Mouse (Mus musculus) effector memory CD4-positive, alpha-beta T cell, adult 5 months (primary cell): ENCODE measurements around the gene Tbc1d8b. TPM values are rescaled to one million over a fixed set of nuclear protein-coding genes. Genes with fewer than 3 reads are reported as not detected.

Source experiments
- polyA plus RNA-seq: library from polyadenylated mRNA; unstranded; fragments of 100-300 nt; shearing (Covaris generic); gene quantifications from one replicate; pipeline ENCODE4 v1.2.1, GENCODE M21; 2017

The Tbc1d8b gene
- 8.3 TPM for polyA plus RNA-seq

GRCm38 (mm10) chrX:139684775-139685695 lies at the start of gene Tbc1d8b:
Gene Tbc1d8b (plus strand): TSS chrX:139684996.

GRCm38 (mm10) chrX:139714381-139714780 lies 29.6 kb downstream of the Tbc1d8b start, which contains the start of gene Gm15013:
Gene Gm15013 (minus strand): TSS chrX:139714481.

GRCm38 (mm10) chrX:139782278-139783044 lies 97.7 kb downstream of the Tbc1d8b start, which contains the start of gene Ripply1:
Gene Ripply1 (minus strand): TSS chrX:139782353.

GRCm38 (mm10) chrX:139800406-139800878 lies 115.6 kb downstream of the Tbc1d8b start, which contains the start of gene Cldn2:
Gene Cldn2 (plus strand): TSS chrX:139800828.

Other genes starting within 250 kb of the Tbc1d8b start
- 0.12 TPM for gene D330045A20Rik, start 204.6 kb upstream of the Tbc1d8b start, polyA plus RNA-seq
- gene Rnf128, start 121.7 kb upstream of the Tbc1d8b start, polyA plus RNA-seq, result 13.9 TPM
- 0.49 TPM for gene Gm15013, start 29.5 kb downstream of the Tbc1d8b start, polyA plus RNA-seq
- not detected for gene Ripply1, start 97.4 kb downstream of the Tbc1d8b start, polyA plus RNA-seq
- not detected for gene Cldn2, start 115.8 kb downstream of the Tbc1d8b start, polyA plus RNA-seq
- not detected for gene Morc4, start 186.7 kb downstream of the Tbc1d8b start, polyA plus RNA-seq